Mouse (Mus musculus): ENCODE results near the gene Olfr768. TPM values are rescaled to one million over a fixed set of nuclear protein-coding genes. Genes with fewer than 3 reads are reported as not detected.

Olfr768 gene
- total and polyA plus RNA-seq, 3 experiments: not detected

DNA sequence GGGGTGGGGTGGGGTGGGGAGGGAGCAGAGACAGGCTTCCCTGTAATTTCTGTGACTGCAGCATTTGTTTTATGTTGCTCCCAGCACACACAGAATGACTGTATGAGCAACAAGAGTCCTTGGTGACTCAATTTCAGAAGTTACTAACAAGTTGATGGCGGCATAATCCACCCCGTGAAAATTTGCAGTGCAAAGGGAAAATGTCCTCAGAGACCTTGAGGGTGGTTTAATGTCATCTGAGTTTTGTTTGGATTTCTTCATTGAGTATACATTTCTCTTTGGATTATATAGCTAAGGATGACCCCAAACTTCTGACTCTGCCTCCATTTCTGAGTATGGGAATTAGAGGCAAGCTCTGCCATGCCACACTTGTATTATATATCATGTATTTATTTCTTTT, 18.6 kb upstream of the Olfr768 start, which contains the start of gene Olfr769:
Olfr769 (minus strand) TSS at position 101 of the 400 bp plus-strand sequence.
- DNase-seq (ENCODE audit: low read depth, low spot score): no peak
- Histone ChIP-seq H3K27me3 (ENCODE audit: control insufficient read depth in 1 of 2, insufficient read depth in 2 of 2, low read length in 2 of 2) (no peaks in the 10 kb centered on the region), H3K27ac (ENCODE audit: control insufficient read depth, low read depth, low read length) (no peak within 1 kb of the TSS)

DNA sequence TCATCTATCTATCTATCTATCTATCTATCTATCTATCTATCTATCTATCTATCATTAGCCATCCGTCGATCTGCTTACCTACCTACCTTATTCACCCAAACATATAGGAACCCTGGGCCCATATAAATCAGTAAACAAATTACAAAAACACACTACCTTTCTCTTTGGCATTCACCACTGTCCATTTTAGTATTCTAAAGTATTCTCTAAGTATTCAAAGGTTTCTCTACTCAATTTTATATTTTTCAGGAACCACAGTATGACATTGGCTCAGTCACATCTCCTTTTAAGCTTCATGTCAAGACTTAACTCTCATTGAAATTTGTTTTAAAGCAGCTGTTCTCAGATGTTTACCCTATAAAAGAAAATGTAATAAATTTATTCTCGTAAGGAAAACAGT, 16.0 kb upstream of the Olfr768 start:
- no peaks in the 10 kb centered on the region; the same call in 1 of the 2 replicates for H3K9me3 ChIP-seq (replicated peaks; ENCODE audit: insufficient read depth, low read length)

More for the DNA sequence above, 18.6 kb upstream of the Olfr768 start, which contains the start of gene Olfr769:
- Histone ChIP-seq H3K9ac (ENCODE audit: control insufficient read depth, low read depth, low read length, poor library complexity, severe bottlenecking) (no peak within 1 kb of the TSS), H3K9me3 (replicated peaks; ENCODE audit: insufficient read depth, low read length) (no peaks in the 10 kb centered on the region), H3K36me3 (ENCODE audit: control insufficient read depth in 1 of 2, insufficient read depth in 2 of 2, low read length in 2 of 2) (no peaks in the 10 kb centered on the region), H3K4me1 (ENCODE audit: control insufficient read depth in 1 of 2, insufficient read depth in 2 of 2, low read length in 2 of 2) (no peaks in the 10 kb centered on the region), H3K4me3 (ENCODE audit: control insufficient read depth in 1 of 2, insufficient read depth in 1 of 2, low read depth in 2 of 2, low read length in 2 of 2) (no peak within 1 kb of the TSS), H3K79me2 (ENCODE audit: control insufficient read depth, insufficient read depth, low read length, poor library complexity) (no peaks in the 10 kb centered on the region)
- TF ChIP-seq JUND (IDR thresholded peaks at IDR 0.05; ENCODE audit: low read depth, low read length) (no peak), TAL1 (IDR thresholded peaks at IDR 0.05; ENCODE audit: low read length) (no peak), E2F4 (IDR thresholded peaks at IDR 0.05; ENCODE audit: borderline replicate concordance, low read depth, low read length) (no peak), SMC3 (IDR thresholded peaks at IDR 0.05; ENCODE audit: low read depth, low read length) (no peak), RAD21 (IDR thresholded peaks at IDR 0.05; ENCODE audit: low read depth, low read length) (no peak), BHLHE40 (IDR thresholded peaks at IDR 0.05; ENCODE audit: borderline replicate concordance, low read depth, low read length) (no peak), ELF1 (IDR thresholded peaks at IDR 0.05; ENCODE audit: low read depth, low read length) (no peak)

DNA sequence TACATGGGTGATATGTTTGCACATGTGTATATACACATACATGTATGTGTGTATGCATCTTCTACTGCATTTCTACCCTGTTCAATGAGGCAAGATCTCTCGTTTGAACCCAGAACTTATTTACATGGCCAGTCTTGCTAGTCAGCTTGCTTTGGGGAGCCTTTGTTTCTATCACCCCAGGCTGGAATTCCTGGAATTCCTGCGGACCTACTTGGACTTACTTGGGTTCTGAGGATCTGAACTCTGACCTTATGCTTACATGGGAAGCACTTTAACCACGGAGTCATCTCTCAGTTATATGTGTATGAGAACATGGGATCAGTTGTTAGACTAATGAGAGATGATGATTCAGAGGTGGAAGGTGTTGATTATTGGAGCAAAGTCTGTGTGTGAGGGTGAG, 2.1 kb upstream of the Olfr768 start:
- Histone ChIP-seq H3K79me2 (ENCODE audit: control insufficient read depth, insufficient read depth, low read length, poor library complexity) (no peaks in the 10 kb centered on the region), H3K4me3 (ENCODE audit: control insufficient read depth in 1 of 2, insufficient read depth in 1 of 2, low read depth in 2 of 2, low read length in 2 of 2) (no peak overlapping the region), H3K9ac (ENCODE audit: control insufficient read depth, low read depth, low read length, poor library complexity, severe bottlenecking) (no peak overlapping the region), H3K27me3 (ENCODE audit: control insufficient read depth in 1 of 2, insufficient read depth in 2 of 2, low read length in 2 of 2) (no peaks in the 10 kb centered on the region), H3K9me3 (replicated peaks; ENCODE audit: insufficient read depth, low read length) (no peaks in the 10 kb centered on the region), H3K4me1 (ENCODE audit: control insufficient read depth in 1 of 2, insufficient read depth in 2 of 2, low read length in 2 of 2) (no peaks in the 10 kb centered on the region), H3K27ac (ENCODE audit: control insufficient read depth, low read depth, low read length) (no peak overlapping the region), H3K36me3 (ENCODE audit: control insufficient read depth in 1 of 2, insufficient read depth in 2 of 2, low read length in 2 of 2) (no peaks in the 10 kb centered on the region)
- DNase-seq (ENCODE audit: low read depth, low spot score): no peak
- TF ChIP-seq MAX (IDR thresholded peaks at IDR 0.05; ENCODE audit: low read length): no peak
- TF ChIP-seq GATA1 (IDR thresholded peaks at IDR 0.05; ENCODE audit: low read depth, low read length): no peak
- TF ChIP-seq CHD1 (IDR thresholded peaks at IDR 0.05; ENCODE audit: low read depth, low read length): no peak
- TF ChIP-seq MEF2A (IDR thresholded peaks at IDR 0.05; ENCODE audit: extremely low read depth, insufficient replicate concordance, low read depth, low read length, poor library complexity, severe bottlenecking): no peak
- no peak for TF ChIP-seq NRF1 (IDR thresholded peaks at IDR 0.05; ENCODE audit: insufficient read depth, low read depth, low read length, poor library complexity, severe bottlenecking)
- TF ChIP-seq CHD2 (IDR thresholded peaks at IDR 0.05; ENCODE audit: low read length): no peak
- no peak for TF ChIP-seq TBP (IDR thresholded peaks at IDR 0.05; ENCODE audit: low read depth, low read length)
- TF ChIP-seq RAD21 (IDR thresholded peaks at IDR 0.05; ENCODE audit: low read depth, low read length): no peak
- no peak for TF ChIP-seq GABPA (IDR thresholded peaks at IDR 0.05; ENCODE audit: low read depth, low read length)
- no peak for TF ChIP-seq TCF12 (IDR thresholded peaks at IDR 0.05; ENCODE audit: low read depth, low read length)
- no peak for TF ChIP-seq ZC3H11A (IDR thresholded peaks at IDR 0.05; ENCODE audit: low read depth, low read length)
- no peak for TF ChIP-seq MAFK (IDR thresholded peaks at IDR 0.05; ENCODE audit: borderline replicate concordance, low read depth, low read length)
- no peak for TF ChIP-seq SIN3A (IDR thresholded peaks at IDR 0.05; ENCODE audit: low read length)
- no peak for TF ChIP-seq ZKSCAN1 (IDR thresholded peaks at IDR 0.05; ENCODE audit: low read depth, low read length)
- no peak for TF ChIP-seq ELF1 (IDR thresholded peaks at IDR 0.05; ENCODE audit: low read depth, low read length)
- no peak for TF ChIP-seq POLR2AphosphoS5 (IDR thresholded peaks at IDR 0.05; ENCODE audit: borderline replicate concordance, low read depth, low read length)
- no peak for TF ChIP-seq POLR2A (IDR thresholded peaks at IDR 0.05; ENCODE audit: control insufficient read depth in 1 of 2, insufficient read depth in 1 of 2, low read depth in 1 of 2, low read length in 2 of 2, poor library complexity in 1 of 2)
- no peak for TF ChIP-seq UBTF (IDR thresholded peaks at IDR 0.05; ENCODE audit: borderline replicate concordance, insufficient read depth, low read depth, low read length)
- TF ChIP-seq NELFE (IDR thresholded peaks at IDR 0.05; ENCODE audit: low read depth, low read length): no peak

More for the DNA sequence above, 16.0 kb upstream of the Olfr768 start:
- no peak overlapping the region for H3K27ac ChIP-seq (ENCODE audit: control insufficient read depth, low read depth, low read length)
- TF ChIP-seq SIN3A (IDR thresholded peaks at IDR 0.05; ENCODE audit: low read length) (no peak), RAD21 (IDR thresholded peaks at IDR 0.05; ENCODE audit: low read depth, low read length) (no peak), TBP (IDR thresholded peaks at IDR 0.05; ENCODE audit: low read depth, low read length) (no peak), ZNF384 (IDR thresholded peaks at IDR 0.05; ENCODE audit: low read depth, low read length) (no peak), SMC3 (IDR thresholded peaks at IDR 0.05; ENCODE audit: low read depth, low read length) (no peak), TCF12 (IDR thresholded peaks at IDR 0.05; ENCODE audit: low read depth, low read length) (no peak), RCOR1 (IDR thresholded peaks at IDR 0.05; ENCODE audit: low read depth, low read length) (no peak), ETS1 (IDR thresholded peaks at IDR 0.05; ENCODE audit: low read depth, low read length) (no peak), NRF1 (IDR thresholded peaks at IDR 0.05; ENCODE audit: insufficient read depth, low read depth, low read length, poor library complexity, severe bottlenecking) (no peak)
- H3K79me2 ChIP-seq (ENCODE audit: control insufficient read depth, insufficient read depth, low read length, poor library complexity): no peaks in the 10 kb centered on the region
- peak; percentile 25 for DNase-seq (ENCODE audit: low read depth, low spot score)
- H3K4me1 ChIP-seq (ENCODE audit: control insufficient read depth in 1 of 2, insufficient read depth in 2 of 2, low read length in 2 of 2): no peaks in the 10 kb centered on the region
- no peak overlapping the region for H3K4me3 ChIP-seq (ENCODE audit: control insufficient read depth in 1 of 2, insufficient read depth in 1 of 2, low read depth in 2 of 2, low read length in 2 of 2)
- no peak overlapping the region for H3K9ac ChIP-seq (ENCODE audit: control insufficient read depth, low read depth, low read length, poor library complexity, severe bottlenecking)
- no peaks in the 10 kb centered on the region for H3K27me3 ChIP-seq (ENCODE audit: control insufficient read depth in 1 of 2, insufficient read depth in 2 of 2, low read length in 2 of 2)
- H3K36me3 ChIP-seq (ENCODE audit: control insufficient read depth in 1 of 2, insufficient read depth in 2 of 2, low read length in 2 of 2): no peaks in the 10 kb centered on the region
